Comparison of ENCODE assay signal across 8 mouse cellular contexts in genomic region chr17:88752827-88753471, GRCm38 (mm10). TPM values are rescaled to one million over a fixed set of nuclear protein-coding genes. Genes with fewer than 3 reads are reported as not detected.
A peak's percentile ranks its signal among the peaks of the same experiment; 100 is the strongest.
DNase-seq lines count a peak whose midpoint lies in the region; ATAC-seq and TF ChIP-seq lines count a peak whose summit lies in the region.

No protein-coding gene starts in this region.

- dilution Hi-C loops in CH12.LX (cut with MboI; ENCODE audit: extremely low pct_ligation_motif_present, extremely low pct_unique_long_range_greater_than_20kb, low sequenced_read_pairs), result no loop called here

- no peak for TF ChIP-seq POLR2A in CH12.LX (IDR thresholded peaks at IDR 0.05; ENCODE audit: low read depth, low read length)

- H3K36me3 ChIP-seq in CH12.LX (replicated peaks in 1 of 2; ENCODE audit: control insufficient read depth in 1 of 2, insufficient read depth in 1 of 2, low read length in 1 of 2), result no peaks in the 10 kb centered on the region
- H3K36me3 ChIP-seq in embryonic facial prominence, embryonic 11.5 days (replicated peaks; ENCODE audit: control insufficient read depth, insufficient read depth, low read depth, low read length), result no peaks in the 10 kb centered on the region
- no peaks in the 10 kb centered on the region for H3K36me3 ChIP-seq in hindbrain, embryonic 15.5 days
- no peaks in the 10 kb centered on the region for H3K36me3 ChIP-seq in limb, embryonic 10.5 days
- H3K36me3 ChIP-seq in midbrain, embryonic 13.5 days, result no peaks in the 10 kb centered on the region

- H3K27me3 ChIP-seq in CH12.LX (replicated peaks), result no peaks in the 10 kb centered on the region
- no peaks in the 10 kb centered on the region for H3K27me3 ChIP-seq in embryonic facial prominence, embryonic 11.5 days (ENCODE audit: control insufficient read depth, insufficient read depth, low read length)
- no peaks in the 10 kb centered on the region for H3K27me3 ChIP-seq in hindbrain, embryonic 15.5 days
- no peaks in the 10 kb centered on the region for H3K27me3 ChIP-seq in limb, embryonic 10.5 days (ENCODE audit: low read depth, poor library complexity, severe bottlenecking)
- H3K27me3 ChIP-seq in midbrain, embryonic 13.5 days, result peaks cover 12% of the 10 kb centered on the region

- in situ Hi-C loops in CH12.LX (cut with MboI; ENCODE audit: low pct_ligation_motif_present, low pct_unique_long_range_greater_than_20kb, low sequenced_read_pairs), result loop anchor here (10.0 kb wide), 1 partner anchor 98 kb away; no protein-coding TSS in a partner anchor

- ATAC-seq in frontal cortex, adult (ENCODE audit: low TSS enrichment), result peak; percentile 88
- ATAC-seq in embryonic facial prominence, embryonic 11.5 days (replicated peaks; ENCODE audit: insufficient number of reproducible peaks, low FRiP score, low TSS enrichment, low read depth), result no peak
- ATAC-seq in hindbrain, embryonic 15.5 days (ENCODE audit: low FRiP score, low read depth), result peak; percentile 63
- ATAC-seq in midbrain, embryonic 13.5 days, result peak; percentile 48

- TF ChIP-seq CTCF in CH12.LX (conservative IDR thresholded peaks at IDR 0.05 in 1 of 2, IDR thresholded peaks at IDR 0.05 in 1 of 2; ENCODE audit: low read depth in 2 of 2, low read length in 2 of 2), result peak in 1 of 2 experiments; percentile 87; a peak in 2 of 4 replicates

- H3K27ac ChIP-seq in CH12.LX (ENCODE audit: insufficient read depth, low read depth), result no peak overlapping the region
- no peak overlapping the region for H3K27ac ChIP-seq in embryonic facial prominence, embryonic 11.5 days (replicated peaks; ENCODE audit: low read depth, low read length)
- peak overlapping the region; percentile 10 for H3K27ac ChIP-seq in hindbrain, embryonic 15.5 days (replicated peaks)
- H3K27ac ChIP-seq in limb, embryonic 10.5 days, result peak overlapping the region; percentile 62; the same call in 1 of the 2 replicates
- H3K27ac ChIP-seq in midbrain, embryonic 13.5 days, result peak overlapping the region; percentile 35

- peak; percentile 59 for TF ChIP-seq RAD21 in CH12.LX (IDR thresholded peaks at IDR 0.05; ENCODE audit: low read depth, low read length)

- H3K79me2 ChIP-seq in CH12.LX (replicated peaks; ENCODE audit: control insufficient read depth, extremely low read depth, insufficient read depth, poor library complexity, severe bottlenecking), result no peaks in the 10 kb centered on the region

- peaks cover 3 to 6% of the 10 kb centered on the region in 2 experiments; a peak in 3 of 4 replicates for H3K4me1 ChIP-seq in CH12.LX (ENCODE audit: control insufficient read depth in 1 of 2, insufficient read depth in 2 of 2)
- H3K4me1 ChIP-seq in embryonic facial prominence, embryonic 11.5 days (ENCODE audit: control insufficient read depth, insufficient read depth, low read length), result no peaks in the 10 kb centered on the region
- peaks cover 25% of the 10 kb centered on the region for H3K4me1 ChIP-seq in hindbrain, embryonic 15.5 days (replicated peaks)
- H3K4me1 ChIP-seq in limb, embryonic 10.5 days, result peaks cover 18% of the 10 kb centered on the region
- peaks cover 64% of the 10 kb centered on the region for H3K4me1 ChIP-seq in midbrain, embryonic 13.5 days (replicated peaks)

- WGBS in embryonic facial prominence, embryonic 11.5 days, result 7% methylated on average over 17 of the region's 17 CpGs
- 5% methylated on average over 17 of the region's 17 CpGs for WGBS in hindbrain, embryonic 15.5 days
- 7% methylated on average over 17 of the region's 17 CpGs for WGBS in limb, embryonic 10.5 days
- WGBS in midbrain, embryonic 13.5 days, result 10% methylated on average over 17 of the region's 17 CpGs

- TF ChIP-seq EP300 in CH12.LX (IDR thresholded peaks at IDR 0.05; ENCODE audit: low read length), result no peak

- H3K4me3 ChIP-seq in CH12.LX (replicated peaks in 1 of 3; ENCODE audit: low read depth in 2 of 3, low read length in 2 of 3, poor library complexity in 1 of 3), result no peak overlapping the region
- no peak overlapping the region for H3K4me3 ChIP-seq in embryonic facial prominence, embryonic 11.5 days (ENCODE audit: low read depth, low read length)
- H3K4me3 ChIP-seq in hindbrain, embryonic 15.5 days, result no peak overlapping the region
- H3K4me3 ChIP-seq in limb, embryonic 10.5 days, result peak overlapping the region; percentile 30
- H3K4me3 ChIP-seq in midbrain, embryonic 13.5 days (replicated peaks), result no peak overlapping the region

- DNase-seq in frontal cortex, postnatal 14 days (ENCODE audit: low spot score in 2 of 2), result no peak
- peak; percentile 33 for DNase-seq in CH12.LX (ENCODE audit: extremely low read depth)
- peak; percentile 66 for DNase-seq in embryonic facial prominence, embryonic 11.5 days (ENCODE audit: low spot score)
- peak; percentile 61 for DNase-seq in limb, embryonic 10.5 days (ENCODE audit: low spot score)
- DNase-seq in testis, postnatal 10 days (ENCODE audit: low spot score), result peak; percentile 55

- peak overlapping the region; percentile 47 for H3K4me2 ChIP-seq in CH12.LX (ENCODE audit: insufficient read depth, low read depth, poor library complexity, severe bottlenecking)
- no peak overlapping the region; the same call in 1 of the 2 replicates for H3K4me2 ChIP-seq in embryonic facial prominence, embryonic 11.5 days (ENCODE audit: low read depth, low read length)
- H3K4me2 ChIP-seq in hindbrain, embryonic 15.5 days, result peak overlapping the region; percentile 45
- peak overlapping the region; percentile 2 for H3K4me2 ChIP-seq in midbrain, embryonic 13.5 days (replicated peaks)

- no peaks in the 10 kb centered on the region for H3K9me3 ChIP-seq in CH12.LX (replicated peaks; ENCODE audit: low read length)
- no peaks in the 10 kb centered on the region for H3K9me3 ChIP-seq in embryonic facial prominence, embryonic 11.5 days (replicated peaks; ENCODE audit: control insufficient read depth, low read length)
- H3K9me3 ChIP-seq in hindbrain, embryonic 15.5 days, result no peaks in the 10 kb centered on the region
- no peaks in the 10 kb centered on the region for H3K9me3 ChIP-seq in limb, embryonic 10.5 days (replicated peaks)
- H3K9me3 ChIP-seq in midbrain, embryonic 13.5 days, result no peaks in the 10 kb centered on the region

- no peak overlapping the region for H3K9ac ChIP-seq in CH12.LX (ENCODE audit: insufficient read depth, low read depth)
- H3K9ac ChIP-seq in embryonic facial prominence, embryonic 11.5 days (replicated peaks; ENCODE audit: low read length), result no peak overlapping the region
- no peak overlapping the region for H3K9ac ChIP-seq in hindbrain, embryonic 15.5 days
- no peak overlapping the region for H3K9ac ChIP-seq in midbrain, embryonic 13.5 days (replicated peaks)

TF ChIP-seq in CH12.LX, 34 proteins besides CTCF, POLR2A, EP300 and RAD21:
- peak; percentile 32; the same call in 1 of the 2 replicates for TF ChIP-seq ZC3H11A (IDR thresholded peaks at IDR 0.05; ENCODE audit: low read depth, low read length)
- TF ChIP-seq SMC3 (IDR thresholded peaks at IDR 0.05; ENCODE audit: low read depth, low read length), result peak; percentile 82
- 0 out of 2 replicates have a peak, but pooled peaks have one; percentile 33 for TF ChIP-seq NRF1 (IDR thresholded peaks at IDR 0.05; ENCODE audit: low read depth, low read length)
- TF ChIP-seq ZMIZ1 (IDR thresholded peaks at IDR 0.05; ENCODE audit: low read depth, low read length), result no peak
- peak; percentile 33; the same call in 1 of the 2 replicates for TF ChIP-seq NELFE (IDR thresholded peaks at IDR 0.05; ENCODE audit: low read depth, low read length)
- no peak for TF ChIP-seq MXI1 (IDR thresholded peaks at IDR 0.05; ENCODE audit: low read depth, low read length)

RNA-seq across cellular contexts. Expression of gene Lhcgr, which starts 38.8 kb away (rescaled TPM):
- total RNA-seq in CH12.LX (2012; rRNA removed) (not detected in 2 replicates), CH12.LX (2014; rRNA removed) (not detected in 2 replicates)
- not detected in 2 replicates for polyA plus RNA-seq in CH12.LX (2012; ENCODE audit: insufficient read length, low read depth)
- 0.07 TPM in 1 of 2 replicates, not detected in the other for polyA plus RNA-seq in embryonic facial prominence, embryonic 11.5 days (2014; fragmentation: Nextera tagmentation; extraction: Ambion mirVana)
- polyA plus RNA-seq in hindbrain, embryonic 15.5 days (2015; fragmentation: Nextera tagmentation; extraction: Ambion mirVana), result 2.5 and 2.8 TPM in 2 replicates
- polyA plus RNA-seq in limb, embryonic 10.5 days (2016; fragmentation: Nextera tagmentation; extraction: Ambion mirVana), result 0.38 TPM in 1 of 2 replicates, not detected in the other
- polyA plus RNA-seq in midbrain, embryonic 13.5 days (2015; fragmentation: Nextera tagmentation; extraction: Ambion mirVana), result 0.39 and 0.42 TPM in 2 replicates

Comparison
In these comparisons a context has a peak if more than half of its experiments do, and no peak if none do; other contexts are left out.
1. DNase-seq: peak in CH12.LX (single experiment), embryonic facial prominence, embryonic 11.5 days (single experiment), limb, embryonic 10.5 days (single experiment) and testis, postnatal 10 days (single experiment); none in frontal cortex, postnatal 14 days (0 of 2).
2. H3K27ac ChIP-seq: peak in hindbrain, embryonic 15.5 days (single experiment), limb, embryonic 10.5 days (single experiment) and midbrain, embryonic 13.5 days (single experiment); none in CH12.LX (single experiment) and embryonic facial prominence, embryonic 11.5 days (single experiment).